Mouse (Mus musculus): ENCODE measurements at regions not wholly inside any gene's neighbourhood (a gene's known extent, or its start where the extent isn't known, plus 50 kb on each side); places are given as distances from the start of the nearest gene placed in this dataset.

DNA sequence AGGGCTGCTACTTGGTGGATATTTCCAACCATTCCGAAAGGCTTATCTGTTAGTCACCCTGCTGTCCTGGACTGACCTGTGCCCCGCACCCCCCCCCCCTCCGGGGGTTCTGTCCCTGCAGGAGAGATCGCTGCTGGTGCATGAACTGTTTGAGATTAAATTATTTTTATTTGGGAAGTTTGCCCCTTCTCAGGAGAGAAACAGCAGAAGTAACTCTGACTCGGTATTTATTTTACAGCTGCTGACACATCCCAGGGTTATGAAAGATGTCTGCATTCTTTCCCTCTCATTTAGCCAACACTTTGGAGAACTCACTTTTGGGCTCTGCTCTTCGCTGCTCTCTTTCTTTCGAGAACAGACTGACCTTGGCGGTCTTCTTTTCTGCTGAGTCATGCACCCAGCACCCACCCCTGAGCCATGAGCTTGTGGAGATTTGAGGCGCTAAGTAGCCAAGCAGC lies 99.5 kb upstream of the Rgma start:
- no peak for DNase-seq (ENCODE audit: low spot score)

DNA sequence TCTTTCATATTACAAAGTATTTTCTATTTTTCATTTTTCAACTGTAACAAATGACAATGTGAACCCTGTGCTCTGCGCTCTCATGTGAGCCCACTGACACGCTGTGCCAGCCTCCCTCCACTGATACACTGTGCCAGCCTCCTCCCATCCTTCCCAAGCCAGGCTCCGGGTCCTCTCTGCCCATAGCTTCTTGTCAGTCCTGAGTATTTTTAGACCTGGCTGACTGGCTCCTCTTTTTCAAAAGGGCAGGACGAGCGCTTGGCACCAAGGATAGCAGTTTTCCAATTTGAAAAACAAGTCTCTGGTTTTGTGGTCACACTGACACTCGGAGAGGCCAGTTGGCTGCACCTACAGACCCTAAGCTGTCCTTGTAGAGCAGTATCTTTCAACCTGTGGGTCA lies 96.7 kb upstream of the Rgma start:
- DNase-seq (ENCODE audit: low spot score): no peak

DNA sequence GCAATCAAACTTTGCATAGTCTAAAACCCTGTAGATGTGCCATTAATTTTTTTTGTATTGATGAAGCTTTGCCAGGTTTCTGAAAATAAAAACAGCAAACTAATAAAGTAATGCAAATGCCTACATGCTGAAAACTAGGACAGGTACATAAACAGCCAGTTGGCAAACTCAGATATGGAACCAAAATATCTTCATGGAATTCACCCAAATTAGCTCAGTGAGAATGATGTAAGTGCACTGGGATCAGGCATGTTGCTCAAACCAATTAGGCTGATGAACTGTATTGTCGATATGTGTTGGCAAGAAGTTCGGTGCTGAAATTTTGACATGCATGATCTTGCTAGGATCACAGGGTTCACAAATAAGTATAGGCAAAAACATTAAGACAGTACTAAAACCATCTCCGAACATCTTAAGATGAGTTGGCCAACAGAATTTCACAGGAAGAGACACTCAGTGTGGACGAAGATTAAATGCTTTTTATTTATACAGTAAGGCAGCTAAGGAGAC lies 95.3 kb upstream of the Rgma start:
- no peak for DNase-seq (ENCODE audit: low spot score)

DNA sequence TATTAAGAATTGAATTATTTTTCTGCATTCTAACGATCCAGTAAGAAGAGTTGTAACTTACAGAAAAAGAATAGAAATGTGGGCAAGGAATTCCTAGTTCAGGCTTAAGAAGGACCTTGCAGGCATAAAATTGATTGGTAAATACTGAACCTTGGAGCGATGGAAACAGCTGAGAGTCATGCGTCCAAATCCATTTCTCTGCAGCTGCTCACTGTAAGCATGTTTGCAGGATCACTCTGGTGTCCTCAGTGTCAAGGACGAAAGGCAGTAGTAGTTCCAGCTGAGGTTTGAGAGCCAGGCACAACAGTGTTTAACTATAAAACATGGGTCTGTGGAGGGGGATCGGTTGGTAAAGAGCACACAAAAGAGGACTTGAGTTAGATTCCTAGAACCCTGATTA lies 89.1 kb upstream of the Rgma start:
- no peak for DNase-seq (ENCODE audit: low spot score)

DNA sequence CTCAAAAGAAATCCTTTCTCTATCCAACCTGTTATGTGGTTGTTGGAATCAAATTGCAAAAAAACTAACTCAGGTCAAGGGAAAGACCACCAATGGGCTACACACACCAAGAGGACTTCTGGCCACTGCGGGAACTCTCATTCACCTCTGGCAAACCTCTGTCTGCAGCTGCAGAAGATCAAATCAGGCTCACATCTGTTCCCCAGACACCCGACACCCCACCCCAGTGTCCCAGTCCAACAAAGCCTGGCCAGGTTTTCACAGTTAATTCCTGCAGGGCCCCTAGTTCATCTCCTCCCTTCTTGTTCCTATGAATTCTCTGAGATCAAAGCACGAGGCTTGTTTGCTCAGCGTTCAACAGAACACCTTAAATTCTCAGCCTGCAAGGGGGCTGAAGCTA lies 82.0 kb upstream of the Rgma start:
- no peak for DNase-seq (ENCODE audit: low spot score)

DNA sequence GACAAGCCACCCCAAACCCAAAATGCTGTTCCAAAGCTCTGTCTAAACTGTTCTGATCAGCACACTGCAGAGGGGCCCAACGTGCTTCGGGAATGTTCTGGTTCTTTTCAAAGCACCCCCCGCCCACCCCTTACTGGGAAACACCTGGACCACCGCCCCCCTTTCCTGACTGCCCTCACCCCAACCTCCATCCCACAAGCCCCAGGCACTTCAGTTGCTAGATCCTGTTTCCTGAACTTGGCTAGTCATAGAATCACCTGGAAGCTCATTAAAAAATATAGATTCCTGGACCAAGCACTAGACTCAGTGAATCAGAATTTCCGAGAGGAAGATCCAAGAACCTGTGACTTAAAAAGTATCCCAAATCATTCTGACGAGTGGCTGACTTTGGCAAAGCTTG lies 80.9 kb upstream of the Rgma start:
- no peak for DNase-seq (ENCODE audit: low spot score)

DNA sequence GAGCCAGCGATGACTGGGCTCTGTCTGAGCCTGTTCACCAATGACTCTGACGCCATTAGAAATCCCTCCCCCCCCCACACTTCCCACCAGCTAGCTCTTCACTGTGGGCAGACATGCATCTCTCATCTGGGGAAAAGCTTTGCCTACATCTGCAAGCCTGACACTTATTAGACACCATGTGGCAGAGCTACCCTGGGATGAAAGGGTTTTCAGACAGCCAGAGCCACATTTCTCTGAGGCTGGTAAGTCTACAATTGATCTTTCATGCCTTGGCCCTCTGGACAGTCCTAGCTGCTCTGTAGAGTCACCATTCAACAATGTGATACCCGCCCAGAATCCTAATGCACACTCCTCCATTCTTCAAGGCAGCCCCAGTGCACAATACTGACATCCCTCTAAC lies 72.8 kb upstream of the Rgma start:
- DNase-seq (ENCODE audit: low spot score): no peak

DNA sequence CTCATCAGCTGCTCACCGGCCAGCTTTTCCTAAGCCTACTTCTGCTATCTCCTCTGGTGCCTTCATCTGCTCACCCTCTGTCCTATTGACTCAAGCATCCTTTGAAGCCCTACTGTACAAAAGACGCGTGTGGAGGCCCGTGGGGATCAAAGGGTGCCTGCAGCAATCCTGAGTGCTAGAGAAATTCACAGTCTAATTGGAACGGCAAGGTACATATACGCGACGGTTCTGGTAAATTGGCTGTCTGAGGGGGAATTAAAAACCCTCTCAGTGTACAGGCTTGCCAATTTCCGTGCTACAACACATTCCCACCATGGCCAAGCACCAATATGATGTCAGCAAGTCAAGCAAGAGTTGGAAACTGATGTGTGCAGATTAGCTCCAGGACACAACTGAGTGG lies 71.5 kb upstream of the Rgma start:
- no peak for DNase-seq (ENCODE audit: low spot score)

DNA sequence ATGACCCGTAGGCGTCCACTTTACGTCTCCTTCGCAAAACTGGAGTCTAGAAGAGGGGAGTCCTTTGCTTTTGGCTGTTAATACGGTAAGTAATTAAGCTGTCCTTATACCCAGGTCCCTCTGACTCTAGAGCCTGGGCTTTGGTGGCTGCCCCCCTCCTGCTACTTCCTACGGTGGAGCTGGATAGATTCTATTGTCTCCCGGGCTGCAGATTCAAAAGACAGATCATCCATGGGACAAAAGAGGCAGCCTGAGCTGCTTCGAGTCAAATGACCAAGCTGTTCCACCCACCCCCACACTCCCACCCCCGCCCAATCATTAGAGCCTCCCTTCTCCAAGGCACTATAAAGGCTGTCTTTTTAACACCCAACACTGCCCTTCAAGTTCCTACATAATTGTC lies 70.5 kb upstream of the Rgma start:
- DNase-seq (ENCODE audit: low spot score): no peak

DNA sequence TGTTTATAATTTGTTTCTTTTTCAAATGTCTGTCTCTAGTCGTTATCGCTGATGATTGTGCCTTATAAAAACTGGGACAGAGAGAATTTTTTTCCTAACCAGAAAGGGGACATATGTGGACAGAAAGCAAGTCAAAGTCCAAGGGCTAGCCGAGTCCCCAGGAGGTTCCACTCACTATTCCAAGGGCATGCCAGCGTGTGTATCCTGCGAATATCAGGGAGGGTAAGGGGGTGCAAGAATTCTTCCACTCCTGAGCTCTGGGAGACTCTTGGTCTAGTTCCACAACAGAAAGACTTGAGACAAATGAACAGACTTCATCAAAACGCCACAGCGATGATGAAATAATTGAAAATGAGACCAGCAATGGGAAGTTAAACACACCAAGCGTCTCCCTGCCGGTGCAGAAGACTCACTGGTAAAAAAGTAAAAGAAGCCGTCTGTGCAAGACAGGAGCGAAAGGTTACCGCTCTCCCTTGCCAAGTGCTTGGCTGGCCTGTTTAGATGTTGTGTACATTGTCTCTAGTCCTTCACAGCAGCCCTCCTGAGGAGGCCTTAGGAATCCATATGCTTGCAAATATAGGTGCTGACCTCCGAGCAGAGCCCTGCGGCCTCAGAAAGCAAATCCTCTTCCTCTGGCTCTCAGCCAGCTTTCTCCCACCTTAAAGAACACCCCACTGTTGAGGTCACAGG lies 69.9 kb upstream of the Rgma start:
- no peak for DNase-seq (ENCODE audit: low spot score)

DNA sequence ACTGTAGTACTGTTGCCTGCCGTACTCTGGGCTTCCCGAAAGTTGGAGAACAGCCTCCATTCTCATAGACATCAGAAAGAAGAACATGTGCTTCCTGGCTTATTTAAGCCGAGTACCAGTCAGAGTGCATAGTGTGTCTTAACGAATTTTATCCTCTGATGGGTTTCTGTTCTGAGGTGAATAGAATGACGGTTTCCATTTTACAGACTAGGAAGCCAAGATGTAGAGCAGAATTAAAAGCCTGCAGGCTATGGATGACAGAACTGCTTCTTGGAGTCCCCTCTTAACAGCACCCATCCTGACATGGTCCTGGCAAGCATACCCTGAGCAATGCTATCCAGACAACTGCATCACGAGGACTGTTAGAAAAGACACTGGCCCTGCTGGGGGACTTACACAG lies 69.0 kb upstream of the Rgma start:
- DNase-seq (ENCODE audit: low spot score): no peak

DNA sequence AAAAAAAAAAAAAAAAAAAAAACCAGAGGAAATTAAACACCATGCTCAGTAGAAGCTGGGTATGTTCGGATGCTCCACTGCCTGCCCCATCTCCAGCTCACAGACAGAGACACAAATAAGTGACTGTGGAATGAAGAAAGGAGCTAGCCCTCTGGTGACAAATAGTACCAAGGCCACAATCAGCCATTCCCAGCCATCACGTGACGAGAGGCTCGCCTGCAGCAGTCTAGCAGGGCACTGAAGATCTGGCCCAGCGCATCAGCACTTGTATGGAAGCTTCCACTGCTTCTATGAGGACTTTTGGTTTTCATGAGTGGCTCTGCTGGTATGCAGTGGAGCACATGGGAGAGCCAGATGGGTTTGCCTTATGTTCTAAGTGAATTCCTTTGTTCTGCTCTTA lies 68.6 kb upstream of the Rgma start:
- no peak for DNase-seq (ENCODE audit: low spot score)

DNA sequence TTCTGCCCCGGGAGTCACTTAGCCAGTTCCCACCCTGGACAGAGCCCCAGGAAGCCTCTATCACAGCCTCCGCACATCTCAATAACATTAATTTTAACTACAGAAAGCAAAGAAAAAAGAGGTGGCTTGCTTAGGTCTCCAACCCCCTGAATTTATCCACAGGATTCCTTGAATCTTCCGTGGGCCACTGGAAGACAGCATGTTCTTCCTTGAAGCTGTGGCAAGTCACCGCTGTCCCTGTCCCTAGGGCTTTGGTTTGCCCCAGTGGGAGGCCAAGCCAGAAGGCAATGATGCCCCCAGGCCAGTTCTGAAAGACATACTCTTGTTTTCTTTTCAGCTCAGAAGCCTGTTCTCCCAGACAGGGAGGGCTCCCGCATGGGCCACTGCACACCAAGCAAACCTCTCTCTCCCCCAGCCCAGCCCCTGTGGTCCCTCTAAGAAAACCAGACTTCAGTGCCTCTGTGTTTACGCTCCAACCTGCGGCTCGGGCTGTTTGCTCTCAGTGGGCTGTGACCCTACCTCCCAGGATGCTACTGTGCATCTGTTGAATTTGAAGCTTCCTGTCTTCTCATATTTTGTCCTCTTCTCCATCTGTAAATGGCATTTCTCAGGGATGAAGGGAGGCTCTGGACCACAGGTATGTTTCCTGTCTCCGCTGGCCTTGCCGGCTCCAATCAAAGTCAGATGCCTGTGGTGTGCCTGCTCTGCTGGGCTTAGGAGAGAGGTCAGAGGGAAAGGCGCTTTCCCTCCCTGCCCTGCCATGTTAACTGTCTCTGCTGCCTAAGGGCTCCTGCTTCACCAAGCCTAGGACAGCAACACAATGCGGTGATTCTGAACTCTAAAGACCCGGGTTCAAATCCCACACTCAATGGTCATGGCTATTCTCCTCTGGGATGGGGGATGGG lies 67.5 kb upstream of the Rgma start:
- DNase-seq (ENCODE audit: low spot score): no peak

DNA sequence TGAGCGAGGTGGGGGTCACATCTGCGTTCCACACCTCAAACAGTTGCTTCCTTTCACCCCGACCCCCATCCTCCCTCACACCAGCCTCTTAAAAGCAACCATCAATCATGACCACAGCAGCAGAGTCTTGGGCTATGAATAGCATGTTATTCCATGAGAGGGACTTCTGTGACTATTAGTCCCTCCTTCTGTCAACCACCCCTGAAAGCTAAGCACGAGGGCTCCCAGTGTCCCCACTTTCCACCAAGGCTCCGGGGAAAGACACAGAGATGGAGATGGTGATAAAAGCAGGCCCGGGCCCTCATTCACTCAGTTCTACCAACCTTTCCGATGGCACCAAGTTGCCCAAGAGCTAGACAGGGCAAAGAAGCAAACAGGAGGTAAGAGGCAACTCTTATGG lies 66.3 kb upstream of the Rgma start:
- DNase-seq (ENCODE audit: low spot score): no peak

DNA sequence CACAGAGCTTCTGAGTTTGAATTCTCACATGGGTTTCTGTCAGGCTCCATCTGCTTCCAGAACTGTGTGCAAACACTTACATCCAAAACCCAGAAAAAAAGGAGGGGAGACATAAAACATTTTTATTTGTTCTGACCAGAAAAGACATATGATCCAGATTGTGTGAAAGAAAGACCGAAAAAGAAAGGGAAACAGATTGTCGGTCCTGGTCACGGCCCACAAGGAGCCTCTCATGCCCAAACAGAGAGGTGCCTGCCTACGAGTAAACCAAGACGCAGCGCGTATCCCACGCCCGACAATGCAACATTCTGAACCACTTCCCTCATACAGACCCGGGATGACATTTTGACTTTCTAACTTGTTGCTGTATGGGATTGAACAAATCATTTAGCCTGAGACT lies 65.3 kb upstream of the Rgma start:
- no peak for DNase-seq (ENCODE audit: low spot score)

DNA sequence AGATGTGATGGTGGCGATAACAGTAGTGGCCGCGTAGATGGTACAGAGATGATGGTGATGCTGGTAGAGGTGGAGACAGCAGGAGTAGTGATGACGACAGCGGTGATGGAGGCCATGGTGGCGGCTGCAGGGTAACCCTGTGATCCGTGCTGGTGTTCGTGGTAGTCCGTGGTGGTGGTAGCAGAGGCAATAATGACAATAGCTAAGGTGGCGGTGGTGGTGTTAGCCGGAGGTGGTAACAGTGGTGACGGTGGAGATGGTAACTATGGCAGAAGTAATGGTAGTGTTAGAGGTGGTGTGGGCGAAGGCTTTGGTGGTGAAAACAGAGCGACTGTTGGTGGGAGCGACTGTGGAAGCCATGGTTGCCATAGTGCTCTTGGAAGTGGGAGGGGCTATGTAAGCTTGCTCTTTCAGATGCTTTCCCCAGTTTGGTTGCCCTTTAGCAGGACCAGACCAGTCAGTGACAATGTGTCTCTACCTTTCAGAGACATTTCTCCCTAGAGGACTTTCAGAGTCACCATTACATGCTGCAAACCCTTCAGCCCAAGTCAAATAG lies 64.7 kb upstream of the Rgma start:
- DNase-seq (ENCODE audit: low spot score): no peak

DNA sequence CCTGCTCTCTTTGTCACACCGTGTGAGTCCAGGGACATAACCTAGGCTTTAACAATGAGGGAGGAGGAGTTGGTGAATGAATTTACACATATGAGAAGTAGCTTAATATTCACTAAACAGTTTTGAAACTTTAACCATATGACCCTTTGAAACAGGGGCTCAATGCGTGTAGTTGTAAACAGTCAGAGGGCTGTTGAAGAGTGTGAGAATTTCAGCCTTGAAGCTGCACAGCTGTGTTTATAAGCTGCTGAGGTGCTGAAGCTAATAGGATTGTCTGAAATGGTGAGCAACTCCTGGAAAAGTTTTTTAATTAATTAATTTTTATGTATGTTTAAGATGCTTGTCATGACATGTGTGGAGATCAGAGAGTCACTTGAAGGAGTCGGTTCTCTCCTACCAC lies 59.8 kb upstream of the Rgma start:
- no peak for DNase-seq (ENCODE audit: low spot score)

DNA sequence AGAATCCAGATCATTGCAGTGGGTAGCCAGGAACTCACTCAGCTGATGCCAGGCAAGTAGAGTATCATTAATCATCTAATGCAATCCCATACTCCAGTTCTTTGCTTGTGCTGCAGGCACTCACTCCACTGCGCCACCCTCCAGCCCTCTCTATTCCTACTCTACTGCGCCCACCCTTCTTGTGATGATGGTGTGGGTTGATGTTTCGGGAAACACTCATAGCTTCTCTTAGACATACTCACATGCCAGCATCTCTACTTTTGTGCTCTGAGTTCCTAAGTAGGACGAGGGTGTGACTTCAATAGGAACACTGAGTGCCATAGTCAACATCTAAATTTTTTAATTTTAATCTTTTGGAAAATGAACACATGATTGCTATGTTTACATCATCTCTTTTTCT lies 57.7 kb upstream of the Rgma start:
- DNase-seq (ENCODE audit: low spot score): no peak

DNA sequence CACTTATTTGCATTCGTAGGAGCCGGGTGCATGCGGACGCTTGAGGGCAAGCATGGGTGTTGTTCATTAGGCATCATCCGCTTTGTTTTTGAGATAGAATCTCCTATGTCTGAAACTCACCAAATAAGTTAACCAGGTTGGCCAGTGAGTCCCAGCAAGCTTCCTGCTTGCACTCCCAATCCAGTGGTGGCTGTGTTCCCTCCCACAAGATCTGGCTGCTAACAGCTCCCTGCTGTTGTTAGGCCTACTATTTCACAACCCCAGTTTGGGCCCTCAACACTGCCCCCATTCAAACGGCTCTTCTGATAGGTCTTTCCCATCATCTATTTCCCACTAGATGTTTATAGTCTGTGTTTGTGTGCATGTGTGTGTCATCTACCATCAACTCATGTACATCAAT lies 56.3 kb upstream of the Rgma start:
- DNase-seq (ENCODE audit: low spot score): no peak

DNA sequence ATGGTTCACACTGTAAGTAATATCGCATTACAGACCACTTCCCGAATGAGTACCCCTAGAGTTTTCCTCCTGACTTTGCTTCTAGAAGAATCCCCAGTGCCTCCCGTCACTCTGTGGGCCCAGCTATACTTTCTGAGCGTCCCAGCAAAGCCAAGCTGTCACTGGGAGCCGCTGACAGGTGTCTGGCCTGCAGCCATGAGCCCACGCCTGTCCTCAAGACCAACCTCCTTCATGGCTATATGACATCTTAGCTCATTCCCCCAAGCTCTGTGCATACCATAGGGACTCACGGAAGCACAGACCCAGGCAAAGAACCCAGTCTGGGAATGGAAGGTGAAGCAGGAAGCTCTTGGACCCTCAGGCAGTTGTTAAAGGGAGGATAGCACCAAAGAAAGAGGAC lies 55.3 kb upstream of the Rgma start:
- no peak for DNase-seq (ENCODE audit: low spot score)

DNA sequence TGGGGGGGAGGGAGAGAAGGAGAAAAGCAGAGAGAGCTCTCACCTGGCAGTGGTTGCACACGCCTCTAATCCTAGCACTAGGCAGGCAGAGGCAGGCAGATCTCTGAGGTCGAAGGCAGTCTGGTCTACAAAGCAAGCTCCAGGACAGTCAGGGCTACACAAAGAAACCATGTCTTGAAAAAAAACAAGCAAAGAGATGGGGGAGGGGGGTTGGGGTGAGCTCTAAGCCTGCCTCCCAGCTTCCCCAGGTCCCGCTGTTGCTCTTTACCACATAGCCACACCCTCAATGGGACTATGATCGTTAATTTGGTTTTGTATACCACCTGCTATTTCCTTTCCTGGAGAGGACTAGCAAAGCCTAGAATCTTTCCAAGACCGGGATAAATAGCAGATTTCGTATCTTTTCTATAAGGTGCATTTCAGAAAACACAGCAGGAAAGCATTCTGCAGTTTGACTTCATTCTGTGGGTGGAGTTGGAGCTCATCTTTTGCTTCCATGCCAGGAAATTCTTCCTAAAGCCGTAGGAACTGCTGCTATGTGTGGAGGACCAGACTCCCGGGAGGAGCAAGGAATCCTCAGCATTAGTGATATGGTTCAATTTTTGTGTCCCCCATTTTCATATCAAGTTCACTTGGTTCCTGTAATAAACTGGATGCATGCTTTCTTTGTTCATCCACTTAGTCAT lies 52.7 kb upstream of the Rgma start:
- no peak for DNase-seq (ENCODE audit: low spot score)

DNA sequence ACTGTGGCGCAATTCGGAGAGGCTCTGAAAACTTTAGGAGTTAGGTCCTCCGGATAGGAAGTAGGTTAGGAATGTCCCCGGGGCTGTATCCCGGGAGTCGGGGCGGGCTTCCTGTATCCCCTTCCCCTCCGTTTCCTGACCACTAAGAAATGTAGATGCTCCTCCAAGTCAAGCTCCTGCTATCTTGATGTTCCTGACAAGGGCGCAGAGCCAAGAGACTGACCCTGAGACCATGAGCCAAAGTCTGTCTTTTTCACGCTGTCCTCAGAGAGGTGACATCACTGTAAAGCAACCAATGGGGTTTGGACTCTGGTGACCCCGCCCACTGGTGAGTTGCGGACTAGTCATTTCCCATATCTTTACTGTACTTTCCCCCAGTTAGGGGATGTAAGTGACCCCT lies 51.8 kb upstream of the Rgma start:
- no peak for DNase-seq (ENCODE audit: low spot score)

DNA sequence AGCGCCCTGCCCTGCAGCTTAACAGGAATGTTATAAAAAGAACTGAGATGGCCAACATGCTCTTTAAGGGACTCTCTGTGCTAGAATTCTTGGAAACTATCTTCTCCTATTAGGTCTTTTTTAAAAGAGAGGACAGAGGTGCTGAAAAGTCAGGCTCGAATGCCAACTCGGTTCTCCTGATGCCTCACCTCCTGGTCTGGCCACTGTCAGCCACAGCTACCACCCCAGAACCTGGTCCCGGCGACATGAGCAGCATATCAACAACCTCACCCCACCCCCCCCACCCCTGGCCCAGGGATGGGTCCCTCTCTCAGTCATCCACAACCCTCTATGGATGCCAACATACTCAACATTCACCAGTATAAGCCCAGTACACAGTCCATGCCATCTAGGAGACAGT lies 49.8 kb upstream of the Rgma start:
- DNase-seq (ENCODE audit: low spot score): no peak

Data from T-cell, adult 2 months (primary cell).